Mouse (Mus musculus) heart, embryonic 16.5 days (tissue): ENCODE measurements at regions not wholly inside any gene's neighbourhood (a gene's known extent, or its start where the extent isn't known, plus 50 kb on each side); places are given as distances from the start of the nearest gene placed in this dataset.
"Not testable (repeated sequence)": the region's sequence is repeated elsewhere in the genome, so short reads cannot be mapped to it uniquely, and the experiment has no call there.

Experiments used
- ATAC-seq: fragments of 200-750 bp; cut with Nextera tagmentation; replicated peaks from 2 replicates; pipeline ENCODE4 v1.8.0; 2017; ENCODE audit warnings: moderate number of reproducible peaks; ENCODE audit not compliant: insufficient read depth, low FRiP score; ENCODE audit errors: extremely low read depth
- H3K27ac ChIP-seq: fragments of 300-500 bp; sonication (generic); 2 replicates; pipeline ENCODE4 v1.5.1; 2014; ENCODE audit warnings: mild to moderate bottlenecking, low read length, control low read depth, moderate library complexity
- H3K27me3 ChIP-seq: fragments of 300-500 bp; sonication (generic); 2 replicates; pipeline ENCODE4 v1.6.1; 2014; ENCODE audit warnings: low read length, mixed read lengths; ENCODE audit not compliant: control insufficient read depth, insufficient read depth
- H3K36me3 ChIP-seq: fragments of 300-500 bp; sonication (generic); 2 replicates; pipeline ENCODE4 v1.6.1; 2014; ENCODE audit not compliant: control insufficient read depth, insufficient read depth
- H3K4me1 ChIP-seq: fragments of 300-500 bp; sonication (generic); 2 replicates; pipeline ENCODE4 v1.6.1; 2014; ENCODE audit warnings: low read length, mixed read lengths; ENCODE audit not compliant: control insufficient read depth, insufficient read depth
- H3K4me2 ChIP-seq: fragments of 300-500 bp; sonication (generic); 2 replicates; pipeline ENCODE4 v1.6.1; 2014; ENCODE audit warnings: low read depth, mild to moderate bottlenecking, control low read depth, low read length
- H3K4me3 ChIP-seq: fragments of 300-500 bp; sonication (generic); 2 replicates; pipeline ENCODE4 v1.5.1; 2014; ENCODE audit warnings: mild to moderate bottlenecking, control low read depth, low read length
- H3K9ac ChIP-seq: fragments of 300-500 bp; sonication (generic); 2 replicates; pipeline ENCODE4 v1.6.1; 2014; ENCODE audit warnings: low read length, control low read depth
- H3K9me3 ChIP-seq: fragments of 300-500 bp; sonication (generic); replicated peaks from 2 replicates; pipeline ENCODE4 v1.6.1; 2016; ENCODE audit warnings: low read length; ENCODE audit not compliant: control insufficient read depth
- WGBS: fragments of 180-500 bp; shearing (Covaris S2); extraction: QIAGEN DNeasy Blood & Tissue Kit; methylation state at CpG from one replicate; pipeline ENCODE4 v1.1.7; 2014; 5-methylcytosine and 5-hydroxymethylcytosine counted together

DNA sequence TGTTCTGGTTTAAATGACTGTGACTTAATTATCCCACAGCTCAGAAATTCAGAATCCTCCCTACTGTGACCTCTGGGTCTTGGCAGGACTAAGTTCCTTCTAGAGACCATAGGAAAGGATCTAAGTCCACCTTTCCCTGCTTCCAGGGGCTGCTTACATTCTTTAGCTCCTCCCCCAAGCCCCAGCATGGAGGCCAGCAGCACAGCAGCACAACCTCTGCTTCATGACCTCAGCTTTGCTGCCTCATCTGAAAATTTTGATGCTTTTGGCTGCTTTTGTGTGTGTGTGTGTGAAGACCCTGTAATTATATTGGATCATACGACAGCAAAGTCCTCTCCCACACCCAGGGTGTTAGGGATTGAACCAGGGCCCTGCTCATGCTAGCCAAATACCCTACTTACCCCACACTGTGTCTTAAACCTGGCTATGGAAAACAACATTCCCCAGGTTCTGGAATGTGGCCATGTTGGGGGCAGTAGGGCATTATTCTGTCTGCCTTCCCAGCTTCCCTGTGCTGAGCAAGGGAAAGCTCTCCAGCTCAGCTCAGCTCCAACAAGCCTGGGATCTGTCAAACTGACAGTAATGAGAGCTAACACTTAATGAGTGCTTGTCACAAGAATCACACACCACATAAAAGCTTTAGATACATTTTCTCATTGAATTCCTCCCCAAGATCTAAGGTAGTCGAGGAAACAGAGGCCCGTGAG is 359.9 kb downstream of the Fut8 start:
- no peak overlapping the region for H3K4me3 ChIP-seq
- no peak overlapping the region for H3K9ac ChIP-seq
- no peaks in the 10 kb centered on the region for H3K36me3 ChIP-seq
- WGBS, result 14% methylated on average over 3 of the region's 3 CpGs
- ATAC-seq, result peak; percentile 94
- peak overlapping the region; percentile 82 for H3K27ac ChIP-seq
- H3K27me3 ChIP-seq, result no peaks in the 10 kb centered on the region; the same call in 1 of the 2 replicates
- no peak overlapping the region for H3K4me2 ChIP-seq
- peaks cover 33% of the 10 kb centered on the region for H3K4me1 ChIP-seq
- no peaks in the 10 kb centered on the region for H3K9me3 ChIP-seq

DNA sequence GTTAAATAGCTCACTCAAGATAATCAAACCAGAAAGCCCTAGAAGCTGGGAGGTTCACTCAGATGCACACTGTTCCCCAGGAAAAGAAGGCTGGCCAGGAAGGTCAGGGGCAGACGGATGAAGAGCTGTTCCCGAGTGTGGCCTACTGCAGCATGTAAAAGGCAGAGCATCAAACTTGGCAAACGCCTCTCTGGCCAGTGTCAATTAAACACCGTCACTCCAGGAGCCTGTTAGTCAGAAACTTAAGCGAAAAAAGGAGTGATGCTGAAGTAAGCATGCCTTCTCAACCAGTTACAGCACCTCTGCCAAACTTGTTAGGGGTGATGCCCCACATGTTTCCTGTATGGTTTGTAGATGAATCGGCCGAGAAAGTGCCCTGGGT is 360.4 kb downstream of the Fut8 start:
- H3K27me3 ChIP-seq, result no peaks in the 10 kb centered on the region; the same call in 1 of the 2 replicates
- peak overlapping the region; percentile 82 for H3K27ac ChIP-seq
- no peaks in the 10 kb centered on the region for H3K9me3 ChIP-seq
- 0 out of 2 replicates have a peak overlapping the region, but pooled peaks have one; percentile 27 for H3K4me2 ChIP-seq
- no peak overlapping the region for H3K9ac ChIP-seq
- peak; percentile 72 for ATAC-seq
- no peak overlapping the region for H3K4me3 ChIP-seq
- peaks cover 33% of the 10 kb centered on the region for H3K4me1 ChIP-seq
- no peaks in the 10 kb centered on the region for H3K36me3 ChIP-seq
- WGBS, result 27% methylated on average over 7 of the region's 7 CpGs

DNA sequence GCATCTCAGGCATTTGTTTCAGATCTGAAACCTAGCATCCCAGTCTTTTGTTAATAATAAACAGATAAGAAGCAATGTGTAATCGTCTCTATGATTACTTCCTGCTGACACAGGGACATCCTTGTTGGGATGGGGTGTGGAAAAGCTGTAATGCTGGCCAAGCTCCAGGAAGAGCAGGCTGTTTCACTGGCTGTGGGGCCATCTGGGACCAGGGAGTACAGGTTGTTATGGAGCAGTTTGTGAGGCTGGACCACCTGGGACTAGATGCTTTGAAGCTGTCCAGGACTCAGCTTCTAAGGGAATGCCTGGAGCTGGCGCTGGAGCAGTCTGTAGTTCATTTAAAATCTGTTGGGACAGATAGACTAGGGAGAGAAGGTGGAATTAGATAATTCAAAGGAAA is 361.5 kb downstream of the Fut8 start:
- H3K4me1 ChIP-seq, result peaks cover 33% of the 10 kb centered on the region
- no peaks in the 10 kb centered on the region for H3K9me3 ChIP-seq
- no peak overlapping the region for H3K27ac ChIP-seq
- no peak for ATAC-seq
- WGBS, result 55% methylated on average over 2 of the region's 2 CpGs
- H3K4me2 ChIP-seq, result no peak overlapping the region
- no peak overlapping the region for H3K4me3 ChIP-seq
- H3K36me3 ChIP-seq, result no peaks in the 10 kb centered on the region
- no peak overlapping the region for H3K9ac ChIP-seq
- H3K27me3 ChIP-seq, result no peaks in the 10 kb centered on the region

DNA sequence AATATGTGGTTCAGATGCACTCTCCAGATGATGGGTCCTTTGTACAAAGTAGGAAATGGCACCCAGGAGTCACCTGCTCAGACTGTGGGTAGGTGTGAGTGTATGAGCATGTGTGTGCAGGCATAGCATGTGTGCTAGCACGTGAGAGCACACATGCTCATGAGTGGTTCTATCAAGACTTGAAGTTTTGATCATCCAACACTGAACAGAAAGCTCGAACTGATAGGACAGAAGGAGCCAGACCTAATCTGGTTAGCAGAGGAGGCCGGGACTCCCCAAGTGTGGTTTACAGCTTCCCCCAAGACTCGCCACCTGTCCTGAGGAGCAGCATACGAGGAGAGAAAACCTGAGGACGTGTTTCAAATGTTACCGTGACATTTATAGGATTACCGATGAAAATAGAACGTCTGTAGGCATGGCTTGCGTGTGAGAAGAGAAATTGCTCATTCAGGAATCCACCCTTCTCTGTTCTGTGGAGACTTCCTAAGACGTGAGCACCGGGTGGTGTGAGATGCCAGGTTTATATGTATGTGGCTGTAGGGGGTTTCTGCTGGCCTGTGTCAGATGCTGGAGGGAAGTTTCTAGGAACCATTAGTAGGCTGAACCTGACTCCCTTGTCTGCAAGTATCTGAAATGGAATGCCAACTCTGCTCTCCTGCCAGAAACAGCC is 366.0 kb downstream of the Fut8 start:
- Histone ChIP-seq H3K27me3 (no peaks in the 10 kb centered on the region), H3K9me3 (no peaks in the 10 kb centered on the region), H3K27ac (no peak overlapping the region), H3K4me2 (no peak overlapping the region), H3K36me3 (no peaks in the 10 kb centered on the region), H3K9ac (no peak overlapping the region), H3K4me1 (peaks cover 4% of the 10 kb centered on the region; the same call in 1 of the 2 replicates), H3K4me3 (no peak overlapping the region)
- 85% methylated on average over 12 of the region's 12 CpGs for WGBS
- ATAC-seq, result no peak

GRCm38 (mm10) chr12:77617552-77617951 is 379.6 kb downstream of the Fut8 start:
- WGBS, result 84% methylated on average over 3 of the region's 3 CpGs
- Histone ChIP-seq H3K27me3 (no peaks in the 10 kb centered on the region), H3K9me3 (no peaks in the 10 kb centered on the region), H3K27ac (no peak overlapping the region), H3K4me1 (no peaks in the 10 kb centered on the region), H3K9ac (no peak overlapping the region), H3K4me3 (no peak overlapping the region), H3K36me3 (no peaks in the 10 kb centered on the region), H3K4me2 (no peak overlapping the region)
- ATAC-seq, result no peak

GRCm38 (mm10) chr12:77622243-77622642 is 384.3 kb downstream of the Fut8 start:
- H3K4me1 ChIP-seq, result no peaks in the 10 kb centered on the region
- H3K27me3 ChIP-seq, result no peaks in the 10 kb centered on the region
- H3K9ac ChIP-seq, result no peak overlapping the region
- H3K27ac ChIP-seq, result no peak overlapping the region
- no peak for ATAC-seq
- no peaks in the 10 kb centered on the region for H3K36me3 ChIP-seq
- H3K9me3 ChIP-seq, result no peaks in the 10 kb centered on the region
- no peak overlapping the region for H3K4me3 ChIP-seq
- no peak overlapping the region for H3K4me2 ChIP-seq

- H3K4me1 ChIP-seq, H3K27ac ChIP-seq, H3K27me3 ChIP-seq, ATAC-seq, H3K36me3 ChIP-seq, H3K4me3 ChIP-seq, H3K9me3 ChIP-seq, H3K9ac ChIP-seq, H3K4me2 ChIP-seq: not testable (repeated sequence)
- WGBS, result 76% methylated on average over 14 of the region's 14 CpGs
Observed at GRCm38 (mm10) chr12:77624323-77624722, 386.4 kb downstream of the Fut8 start.

GRCm38 (mm10) chr12:77628358-77628850 is 390.5 kb downstream of the Fut8 start:
- no peak overlapping the region for H3K27ac ChIP-seq
- H3K9me3 ChIP-seq, result no peaks in the 10 kb centered on the region
- ATAC-seq, result no peak
- no peaks in the 10 kb centered on the region for H3K27me3 ChIP-seq
- H3K4me2 ChIP-seq, result no peak overlapping the region
- H3K36me3 ChIP-seq, result no peaks in the 10 kb centered on the region
- H3K9ac ChIP-seq, result no peak overlapping the region
- H3K4me3 ChIP-seq, result no peak overlapping the region
- no peaks in the 10 kb centered on the region for H3K4me1 ChIP-seq

DNA sequence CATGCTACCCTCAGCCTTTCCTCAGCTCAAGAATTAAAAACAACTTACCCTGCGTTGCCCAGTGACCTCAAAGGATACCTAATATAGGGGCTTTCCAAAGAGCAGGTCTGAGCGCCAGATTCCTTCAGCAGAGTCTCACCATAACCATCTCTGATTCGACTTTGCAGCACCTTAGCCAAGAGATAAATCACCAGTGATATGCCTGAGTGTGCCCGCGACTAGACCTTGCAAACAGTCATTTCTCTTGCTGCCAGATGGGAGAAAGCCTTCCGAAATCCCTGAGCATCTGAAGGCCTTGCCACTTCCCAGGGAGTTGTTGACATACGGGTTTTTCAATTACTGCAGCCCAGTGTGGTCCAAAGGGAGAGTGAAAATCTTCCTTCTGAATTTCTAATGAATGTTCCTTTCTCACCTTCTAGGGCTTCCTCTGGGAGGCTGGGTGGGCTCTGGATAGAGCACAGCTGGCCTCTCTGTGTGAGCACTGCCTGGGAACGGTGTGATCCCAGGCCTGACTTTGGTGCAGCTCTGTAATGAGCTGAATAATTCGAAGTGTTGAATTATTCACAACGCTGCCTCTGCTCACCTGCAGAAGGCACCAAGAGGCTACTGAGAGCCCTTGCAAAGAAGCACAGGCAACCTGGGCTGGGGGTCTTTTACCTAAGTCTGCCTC is 396.2 kb downstream of the Fut8 start:
- Histone ChIP-seq H3K4me3 (no peak overlapping the region), H3K9me3 (no peaks in the 10 kb centered on the region), H3K27me3 (peaks cover 4% of the 10 kb centered on the region; the same call in 1 of the 2 replicates), H3K9ac (no peak overlapping the region), H3K4me1 (0 out of 2 replicates have a peak, but pooled peaks cover 2% of the 10 kb centered on the region), H3K4me2 (no peak overlapping the region), H3K27ac (no peak overlapping the region), H3K36me3 (no peaks in the 10 kb centered on the region)
- ATAC-seq, result no peak
- WGBS, result 34% methylated on average over 10 of the region's 10 CpGs
